Comparison of ENCODE assay signal across 8 mouse cellular contexts in genomic region chr16:18388583-18389435, GRCm38 (mm10). TPM values are rescaled to one million over a fixed set of nuclear protein-coding genes. Genes with fewer than 3 reads are reported as not detected.
DNase-seq lines count a peak whose midpoint lies in the region; ATAC-seq and TF ChIP-seq lines count a peak whose summit lies in the region.

No protein-coding gene starts in this region.

- no peak for TF ChIP-seq CTCF in forebrain, postnatal 0 days (IDR thresholded peaks at IDR 0.05; ENCODE audit: low read depth)

- H3K27me3 ChIP-seq in forebrain, embryonic 10.5 days (ENCODE audit: poor library complexity, severe bottlenecking): no peaks in the 10 kb centered on the region
- no peaks in the 10 kb centered on the region for H3K27me3 ChIP-seq in forebrain, postnatal 0 days (ENCODE audit: insufficient read depth, low read length)
- no peaks in the 10 kb centered on the region for H3K27me3 ChIP-seq in limb, embryonic 10.5 days (ENCODE audit: low read depth, poor library complexity, severe bottlenecking)
- no peaks in the 10 kb centered on the region for H3K27me3 ChIP-seq in stomach, embryonic 14.5 days (ENCODE audit: control insufficient read depth, insufficient read depth, low read length)

- peak overlapping the region; percentile 80 for H3K27ac ChIP-seq in forebrain, embryonic 10.5 days
- H3K27ac ChIP-seq in forebrain, postnatal 0 days (ENCODE audit: low read depth, low read length): no peak overlapping the region; the same call in 1 of the 2 replicates
- H3K27ac ChIP-seq in limb, embryonic 10.5 days: peak overlapping the region; percentile 61
- peak overlapping the region; percentile 6; the same call in 1 of the 2 replicates for H3K27ac ChIP-seq in stomach, embryonic 14.5 days (ENCODE audit: low read length)

- 90% methylated on average over 14 of the region's 14 CpGs for WGBS in forebrain, embryonic 10.5 days
- 78% methylated on average over 14 of the region's 14 CpGs for WGBS in forebrain, postnatal 0 days
- WGBS in limb, embryonic 10.5 days: 78% methylated on average over 14 of the region's 14 CpGs
- WGBS in stomach, embryonic 14.5 days: 79% methylated on average over 14 of the region's 14 CpGs

- no peaks in the 10 kb centered on the region for H3K9me3 ChIP-seq in forebrain, embryonic 10.5 days
- no peaks in the 10 kb centered on the region for H3K9me3 ChIP-seq in forebrain, postnatal 0 days (ENCODE audit: low read length)
- H3K9me3 ChIP-seq in limb, embryonic 10.5 days (replicated peaks): no peaks in the 10 kb centered on the region
- no peaks in the 10 kb centered on the region for H3K9me3 ChIP-seq in stomach, embryonic 14.5 days (ENCODE audit: control insufficient read depth, low read depth, low read length)

- no peak overlapping the region for H3K9ac ChIP-seq in forebrain, postnatal 0 days
- no peak overlapping the region for H3K9ac ChIP-seq in stomach, embryonic 14.5 days (replicated peaks; ENCODE audit: low read depth, low read length)

- ATAC-seq in forebrain, postnatal 0 days: no peak
- ATAC-seq in stomach, embryonic 14.5 days (ENCODE audit: insufficient number of reproducible peaks, insufficient read depth, low FRiP score, low read depth): no peak
- ATAC-seq in megakaryocyte progenitor cell, adult 5-6 weeks (replicated peaks; ENCODE audit: poor library complexity): no peak

- H3K36me3 ChIP-seq in forebrain, embryonic 10.5 days (replicated peaks): no peaks in the 10 kb centered on the region; the same call in none of the 2 replicates
- no peaks in the 10 kb centered on the region for H3K36me3 ChIP-seq in forebrain, postnatal 0 days (ENCODE audit: insufficient read depth)
- no peaks in the 10 kb centered on the region for H3K36me3 ChIP-seq in limb, embryonic 10.5 days
- H3K36me3 ChIP-seq in stomach, embryonic 14.5 days (ENCODE audit: control insufficient read depth, insufficient read depth, low read length): no peaks in the 10 kb centered on the region

- H3K4me3 ChIP-seq in forebrain, embryonic 10.5 days: no peak overlapping the region
- H3K4me3 ChIP-seq in forebrain, postnatal 0 days (ENCODE audit: low read depth, low read length): no peak overlapping the region
- no peak overlapping the region for H3K4me3 ChIP-seq in limb, embryonic 10.5 days
- H3K4me3 ChIP-seq in stomach, embryonic 14.5 days (ENCODE audit: low read depth, low read length): no peak overlapping the region

- H3K4me2 ChIP-seq in forebrain, postnatal 0 days (ENCODE audit: low read depth): no peak overlapping the region
- H3K4me2 ChIP-seq in stomach, embryonic 14.5 days (replicated peaks; ENCODE audit: low read depth, low read length): no peak overlapping the region

- DNase-seq in forebrain, embryonic 10.5 days (ENCODE audit: extremely low spot score, low spot score): no peak
- DNase-seq in forebrain, postnatal 0 days: no peak
- DNase-seq in right cerebral cortex, postnatal 4 days: peak; percentile 9
- no peak for DNase-seq in right cerebral cortex, adult 18-20 months
- no peak for DNase-seq in limb, embryonic 10.5 days (ENCODE audit: low spot score)
- no peak for DNase-seq in frontal cortex, postnatal 14 days (ENCODE audit: low spot score in 2 of 2)

- peaks cover 89% of the 10 kb centered on the region for H3K4me1 ChIP-seq in forebrain, embryonic 10.5 days
- peaks cover 7% of the 10 kb centered on the region; the same call in 1 of the 2 replicates for H3K4me1 ChIP-seq in forebrain, postnatal 0 days (ENCODE audit: insufficient read depth)
- H3K4me1 ChIP-seq in limb, embryonic 10.5 days: peaks cover 61% of the 10 kb centered on the region
- H3K4me1 ChIP-seq in stomach, embryonic 14.5 days (ENCODE audit: control insufficient read depth, insufficient read depth, low read length): peaks cover 25% of the 10 kb centered on the region; the same call in 1 of the 2 replicates

RNA-seq across cellular contexts. Expression of gene Txnrd2, which starts 37.4 kb away (rescaled TPM):
- 31.6 and 35.1 TPM in 2 replicates for polyA plus RNA-seq in forebrain, embryonic 10.5 days (2016; fragmentation: Nextera tagmentation; extraction: Ambion mirVana)
- total RNA-seq in forebrain, postnatal 0 days (2014; rRNA removed): 9.7 and 11.5 TPM in 2 replicates
- 28.0 and 34.4 TPM in 2 replicates for polyA plus RNA-seq in forebrain, postnatal 0 days (2015; fragmentation: Nextera tagmentation; extraction: Ambion mirVana)
- polyA plus RNA-seq in limb, embryonic 10.5 days (2016; fragmentation: Nextera tagmentation; extraction: Ambion mirVana): 29.6 and 32.2 TPM in 2 replicates
- 18.5 and 18.8 TPM in 2 replicates for polyA plus RNA-seq in stomach, embryonic 14.5 days (2014; fragmentation: Nextera tagmentation; extraction: Ambion mirVana)
- total RNA-seq in megakaryocyte progenitor cell, adult 5-6 weeks (2015): 14.3 and 23.0 TPM in 2 replicates
- 12.5 and 20.6 TPM in 2 replicates for total RNA-seq in megakaryocyte progenitor cell, adult 5-6 weeks (2017)

RNA-seq across cellular contexts. Expression of gene Comt, which starts 37.8 kb away (rescaled TPM):
- polyA plus RNA-seq in forebrain, embryonic 10.5 days (2016; fragmentation: Nextera tagmentation; extraction: Ambion mirVana): 58.1 and 60.1 TPM in 2 replicates
- total RNA-seq in forebrain, postnatal 0 days (2014; rRNA removed): 65.6 and 68.4 TPM in 2 replicates
- 79.9 and 105 TPM in 2 replicates for polyA plus RNA-seq in forebrain, postnatal 0 days (2015; fragmentation: Nextera tagmentation; extraction: Ambion mirVana)
- polyA plus RNA-seq in limb, embryonic 10.5 days (2016; fragmentation: Nextera tagmentation; extraction: Ambion mirVana): 54.7 and 61.1 TPM in 2 replicates
- polyA plus RNA-seq in stomach, embryonic 14.5 days (2014; fragmentation: Nextera tagmentation; extraction: Ambion mirVana): 94.3 and 99.0 TPM in 2 replicates
- total RNA-seq in megakaryocyte progenitor cell, adult 5-6 weeks (2015): 42.8 and 55.1 TPM in 2 replicates
- 42.3 and 47.1 TPM in 2 replicates for total RNA-seq in megakaryocyte progenitor cell, adult 5-6 weeks (2017)

RNA-seq across cellular contexts. Expression of gene Arvcf, which starts 40.8 kb away (rescaled TPM):
- polyA plus RNA-seq in forebrain, embryonic 10.5 days (2016; fragmentation: Nextera tagmentation; extraction: Ambion mirVana): 116 TPM in 2 replicates
- 103 and 120 TPM in 2 replicates for total RNA-seq in forebrain, postnatal 0 days (2014; rRNA removed)
- 31.2 and 42.8 TPM in 2 replicates for polyA plus RNA-seq in forebrain, postnatal 0 days (2015; fragmentation: Nextera tagmentation; extraction: Ambion mirVana)
- 44.8 and 56.1 TPM in 2 replicates for polyA plus RNA-seq in limb, embryonic 10.5 days (2016; fragmentation: Nextera tagmentation; extraction: Ambion mirVana)
- polyA plus RNA-seq in stomach, embryonic 14.5 days (2014; fragmentation: Nextera tagmentation; extraction: Ambion mirVana): 26.9 and 27.9 TPM in 2 replicates
- 0.20 and 1.2 TPM in 2 replicates for total RNA-seq in megakaryocyte progenitor cell, adult 5-6 weeks (2015)
- total RNA-seq in megakaryocyte progenitor cell, adult 5-6 weeks (2017): 0.83 and 7.9 TPM in 2 replicates

RNA-seq across cellular contexts. Expression of gene Tango2, which starts 40.9 kb away (rescaled TPM):
- 35.7 and 37.1 TPM in 2 replicates for polyA plus RNA-seq in forebrain, embryonic 10.5 days (2016; fragmentation: Nextera tagmentation; extraction: Ambion mirVana)
- 25.5 and 43.0 TPM in 2 replicates for total RNA-seq in forebrain, postnatal 0 days (2014; rRNA removed)
- polyA plus RNA-seq in forebrain, postnatal 0 days (2015; fragmentation: Nextera tagmentation; extraction: Ambion mirVana): 69.9 and 75.9 TPM in 2 replicates
- 20.2 and 23.7 TPM in 2 replicates for polyA plus RNA-seq in limb, embryonic 10.5 days (2016; fragmentation: Nextera tagmentation; extraction: Ambion mirVana)
- 27.2 and 27.4 TPM in 2 replicates for polyA plus RNA-seq in stomach, embryonic 14.5 days (2014; fragmentation: Nextera tagmentation; extraction: Ambion mirVana)
- total RNA-seq in megakaryocyte progenitor cell, adult 5-6 weeks (2015): 20.5 and 21.7 TPM in 2 replicates
- 7.6 and 8.6 TPM in 2 replicates for total RNA-seq in megakaryocyte progenitor cell, adult 5-6 weeks (2017)
